Mouse (Mus musculus) midbrain, postnatal 0 days (tissue): ENCODE measurements around the gene Tcf20. TPM values are rescaled to one million over a fixed set of nuclear protein-coding genes. Genes with fewer than 3 reads are reported as not detected.

Experiments
- ATAC-seq: fragments of 200-750 bp; cut with Nextera tagmentation; 2 replicates; pipeline ENCODE4 v1.8.0; 2017; ENCODE audit warnings: moderate number of reproducible peaks, mild to moderate bottlenecking, moderate TSS enrichment, moderate library complexity; ENCODE audit not compliant: low FRiP score
- DNase-seq: peaks from one replicate; pipeline ENCODE4 v3.0.0-alpha.2; 2015; ENCODE audit warnings: low spot score
- H3K27ac ChIP-seq: fragments of 300-500 bp; sonication (generic); 2 replicates; pipeline ENCODE4 v1.5.1; 2014; ENCODE audit warnings: low read depth, mild to moderate bottlenecking, low read length, mixed read lengths
- H3K27me3 ChIP-seq: fragments of 300-500 bp; sonication (generic); 2 replicates; pipeline ENCODE4 v1.6.1; 2014; ENCODE audit warnings: low read length, control low read depth, mixed read lengths; ENCODE audit not compliant: insufficient read depth
- H3K36me3 ChIP-seq: fragments of 300-500 bp; sonication (generic); 2 replicates; pipeline ENCODE4 v1.6.1; 2014; ENCODE audit warnings: low read length, control low read depth, mixed read lengths; ENCODE audit not compliant: insufficient read depth
- H3K4me1 ChIP-seq: fragments of 300-500 bp; sonication (generic); 2 replicates; pipeline ENCODE4 v1.6.1; 2014; ENCODE audit warnings: mild to moderate bottlenecking, control low read depth, antibody characterized with exemption, low read length, mixed read lengths; ENCODE audit not compliant: insufficient read depth
- H3K4me2 ChIP-seq: fragments of 300-500 bp; sonication (generic); 2 replicates; pipeline ENCODE4 v1.6.1; 2014; ENCODE audit warnings: low read depth, mild to moderate bottlenecking, low read length, mixed read lengths; ENCODE audit not compliant: poor library complexity, severe bottlenecking
- H3K4me3 ChIP-seq: fragments of 300-500 bp; sonication (generic); 2 replicates; pipeline ENCODE4 v1.5.1; 2014; ENCODE audit warnings: low read depth, mild to moderate bottlenecking, low read length, moderate library complexity
- H3K9ac ChIP-seq: fragments of 300-500 bp; sonication (generic); replicated peaks from 2 replicates; pipeline ENCODE4 v1.6.1; 2014; ENCODE audit warnings: mild to moderate bottlenecking, low read length, moderate library complexity, mixed read lengths; ENCODE audit not compliant: poor library complexity, severe bottlenecking
- H3K9me3 ChIP-seq: fragments of 300-500 bp; sonication (generic); 2 replicates; pipeline ENCODE4 v1.6.1; 2016; ENCODE audit warnings: low read length, control low read depth
- CTCF ChIP-seq: IDR thresholded peaks from 2 replicates; pipeline ENCODE4 v1.5.1; 2016; ENCODE audit warnings: antibody characterized with exemption, mild to moderate bottlenecking
- WGBS: fragments of 180-500 bp; shearing (Covaris S2); extraction: QIAGEN DNeasy Blood & Tissue Kit; methylation state at CpG from one replicate; pipeline ENCODE4 v1.1.7; 2014; 5-methylcytosine and 5-hydroxymethylcytosine counted together
- polyA plus RNA-seq: library from polyadenylated mRNA; unstranded; fragments of >200 nt; fragmentation: Nextera tagmentation; extraction: Ambion mirVana; gene quantifications from 2 replicates; pipeline ENCODE4 v1.2.1, GENCODE M21; 2015
- total RNA-seq: library from RNA; depleted of rRNA; stranded (reverse); fragments of >200 nt; gene quantifications from 2 replicates; pipeline ENCODE4 v1.2.3, GENCODE M21; 2014

Gene Tcf20
- total and polyA plus RNA-seq, 2 experiments from 2014 or later, result 11.8 to 125 TPM

- H3K4me1 ChIP-seq, result peaks cover 25% of the 10 kb centered on the region; the same call in 1 of the 2 replicates
- peak overlapping the region; percentile 37; the same call in 1 of the 2 replicates for H3K9ac ChIP-seq
- WGBS, result 1% methylated on average over 38 of the region's 38 CpGs
- H3K27me3 ChIP-seq, result no peaks in the 10 kb centered on the region
- H3K27ac ChIP-seq, result no peak overlapping the region
- TF ChIP-seq CTCF, result no peak
- H3K4me2 ChIP-seq, result peak overlapping the region; percentile 71
- ATAC-seq, result 0 out of 2 replicates have a peak, but pooled peaks have one; percentile 35
- H3K4me3 ChIP-seq, result peak overlapping the region; percentile 44
- no peaks in the 10 kb centered on the region for H3K9me3 ChIP-seq
- H3K36me3 ChIP-seq, result no peaks in the 10 kb centered on the region
- DNase-seq, result no peak
Measured at GRCm38 (mm10) chr15:82987014-82987731, 499 bp downstream of the Tcf20 start.

GRCm38 (mm10) chr15:82984574-82984973, 3.1 kb downstream of the Tcf20 start:
- Histone ChIP-seq H3K4me1 (peaks cover 34% of the 10 kb centered on the region; the same call in 1 of the 2 replicates), H3K27ac (peak overlapping the region; percentile 47; the same call in 1 of the 2 replicates), H3K9ac (no peak overlapping the region), H3K4me2 (peak overlapping the region; percentile 52), H3K36me3 (no peaks in the 10 kb centered on the region), H3K4me3 (peak overlapping the region; percentile 2; the same call in 1 of the 2 replicates), H3K9me3 (no peaks in the 10 kb centered on the region), H3K27me3 (no peaks in the 10 kb centered on the region; the same call in 1 of the 2 replicates)
- TF ChIP-seq CTCF, result no peak
- no peak for ATAC-seq
- WGBS, result 30% methylated on average over 7 of the region's 7 CpGs
- DNase-seq, result no peak

DNA sequence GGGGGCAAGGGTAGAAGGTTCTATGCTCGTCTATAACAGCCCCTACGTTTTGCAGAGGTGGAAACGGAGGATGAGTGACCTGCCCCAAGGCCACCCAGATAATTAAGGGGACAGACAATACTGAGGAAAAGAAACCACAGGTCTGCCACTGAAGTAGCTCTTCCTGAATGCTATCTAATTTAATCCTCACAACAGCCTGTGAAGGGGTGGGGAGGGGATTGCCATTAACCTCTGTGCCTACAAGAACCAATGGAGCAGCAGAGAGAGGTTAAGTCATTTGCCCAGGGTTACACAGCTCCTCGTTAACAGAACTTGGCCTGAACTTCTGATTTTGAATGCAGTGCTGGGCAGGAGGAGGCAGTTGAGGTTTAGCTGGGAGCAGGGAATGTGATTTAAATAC, 3.6 kb downstream of the Tcf20 start:
- no peaks in the 10 kb centered on the region for H3K9me3 ChIP-seq
- ATAC-seq, result no peak
- H3K4me2 ChIP-seq, result peak overlapping the region; percentile 52
- no peak for TF ChIP-seq CTCF
- peak overlapping the region; percentile 81 for H3K27ac ChIP-seq
- DNase-seq, result no peak
- H3K9ac ChIP-seq, result no peak overlapping the region
- no peaks in the 10 kb centered on the region for H3K36me3 ChIP-seq
- H3K4me1 ChIP-seq, result peaks cover 32% of the 10 kb centered on the region; the same call in 1 of the 2 replicates
- 9% methylated on average over 4 of the region's 4 CpGs for WGBS
- H3K27me3 ChIP-seq, result no peaks in the 10 kb centered on the region; the same call in 1 of the 2 replicates
- peak overlapping the region; percentile 2; the same call in 1 of the 2 replicates for H3K4me3 ChIP-seq

GRCm38 (mm10) chr15:82983416-82984026, 4.2 kb downstream of the Tcf20 start:
- peak; percentile 47; the same call in 1 of the 2 replicates for ATAC-seq
- 5% methylated on average over 9 of the region's 9 CpGs for WGBS
- Histone ChIP-seq H3K4me1 (peaks cover 29% of the 10 kb centered on the region; the same call in 1 of the 2 replicates), H3K36me3 (no peaks in the 10 kb centered on the region), H3K9me3 (no peaks in the 10 kb centered on the region), H3K27me3 (no peaks in the 10 kb centered on the region; the same call in 1 of the 2 replicates), H3K4me2 (peak overlapping the region; percentile 52), H3K4me3 (peak overlapping the region; percentile 20), H3K27ac (peak overlapping the region; percentile 81), H3K9ac (peak overlapping the region; percentile 51)
- DNase-seq, result peak; percentile 84
- TF ChIP-seq CTCF, result no peak

DNA sequence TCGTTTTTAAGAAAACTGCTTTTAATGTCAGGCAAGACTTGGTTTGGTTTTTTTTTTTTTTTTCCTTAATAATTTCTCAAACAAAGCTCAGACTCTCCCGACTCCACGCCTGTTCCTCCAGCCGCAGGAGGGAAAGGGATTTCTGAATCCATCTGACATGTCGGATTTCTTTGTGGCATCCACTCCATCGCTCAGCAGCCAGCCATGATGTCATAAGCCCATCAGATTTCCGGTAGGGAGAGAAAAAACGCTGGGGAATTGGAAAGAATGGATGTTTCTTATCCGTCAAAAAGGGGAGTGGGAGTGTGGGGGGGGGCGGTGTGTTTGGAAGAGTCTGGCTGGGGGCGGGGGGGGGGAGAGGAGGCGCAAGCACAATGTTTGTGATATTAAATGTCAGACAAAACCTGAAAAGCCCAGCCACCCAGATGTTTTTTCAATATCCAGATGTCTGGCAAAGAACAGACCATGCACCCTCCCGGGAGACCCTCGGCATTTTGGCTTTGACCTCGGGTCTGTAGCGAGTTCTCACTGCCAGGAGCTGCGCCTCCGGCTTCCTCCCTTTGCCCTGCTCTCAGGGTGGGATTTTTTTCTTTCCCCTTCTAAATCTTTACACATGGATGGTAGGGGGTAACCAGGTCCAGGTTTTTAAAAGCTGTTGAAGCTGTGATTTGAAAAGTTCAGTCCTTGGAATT, 4.8 kb downstream of the Tcf20 start:
- 2% methylated on average over 15 of the region's 18 CpGs for WGBS
- TF ChIP-seq CTCF, result no peak
- H3K9me3 ChIP-seq, result no peaks in the 10 kb centered on the region
- peak overlapping the region; percentile 81 for H3K27ac ChIP-seq
- no peaks in the 10 kb centered on the region for H3K36me3 ChIP-seq
- peak overlapping the region; percentile 52 for H3K4me2 ChIP-seq
- ATAC-seq, result no peak
- peak overlapping the region; percentile 20 for H3K4me3 ChIP-seq
- peak overlapping the region; percentile 56 for H3K9ac ChIP-seq
- H3K27me3 ChIP-seq, result no peaks in the 10 kb centered on the region; the same call in 1 of the 2 replicates
- peaks cover 29% of the 10 kb centered on the region; the same call in 1 of the 2 replicates for H3K4me1 ChIP-seq
- DNase-seq, result peak; percentile 67
